Mouse (Mus musculus) thymus, postnatal 4 days (tissue): ENCODE measurements around the gene Rab27a.
"Not testable (repeated sequence)": the region's sequence is repeated elsewhere in the genome, so short reads cannot be mapped to it uniquely, and the experiment has no call there.

ENCODE experiments used
- DNase-seq: peaks from one replicate; pipeline ENCODE4 v3.0.0; 2021

Rab27a gene

GRCm38 (mm10) chr9:73047906-73048305, 3.3 kb downstream of the Rab27a start:
- DNase-seq = no peak

- no peak for DNase-seq
These were observed 4.3 kb downstream of the Rab27a start for GRCm38 (mm10) chr9:73048927-73049326.

GRCm38 (mm10) chr9:73049833-73050232, 5.2 kb downstream of the Rab27a start:
- DNase-seq = no peak

GRCm38 (mm10) chr9:73050606-73051005, 6.0 kb downstream of the Rab27a start:
- no peak for DNase-seq

- no peak for DNase-seq
These were observed 10.8 kb downstream of the Rab27a start for GRCm38 (mm10) chr9:73055441-73055911.

GRCm38 (mm10) chr9:73059224-73059623, 14.6 kb downstream of the Rab27a start:
- DNase-seq = no peak

GRCm38 (mm10) chr9:73063621-73064290, 19.1 kb downstream of the Rab27a start:
- no peak for DNase-seq

GRCm38 (mm10) chr9:73067086-73067485, 22.4 kb downstream of the Rab27a start:
- no peak for DNase-seq

GRCm38 (mm10) chr9:73068230-73068679, 23.6 kb downstream of the Rab27a start:
- DNase-seq = no peak

GRCm38 (mm10) chr9:73068688-73069087, 24.0 kb downstream of the Rab27a start:
- DNase-seq = no peak

- DNase-seq = no peak
These were observed 26.5 kb downstream of the Rab27a start for GRCm38 (mm10) chr9:73070971-73071659.

- no peak for DNase-seq
These were observed 27.8 kb downstream of the Rab27a start for GRCm38 (mm10) chr9:73072426-73072825.

- DNase-seq = peak; percentile 53
These were observed 28.5 kb downstream of the Rab27a start for GRCm38 (mm10) chr9:73073169-73073568.

- not testable (repeated sequence) for DNase-seq
These were observed 34.7 kb downstream of the Rab27a start for GRCm38 (mm10) chr9:73079349-73079748.

GRCm38 (mm10) chr9:73079801-73080325, 35.2 kb downstream of the Rab27a start:
- DNase-seq = peak; percentile 46

GRCm38 (mm10) chr9:73082291-73083000, 37.8 kb downstream of the Rab27a start:
- DNase-seq = no peak

GRCm38 (mm10) chr9:73083956-73084355, 39.3 kb downstream of the Rab27a start:
- no peak for DNase-seq

GRCm38 (mm10) chr9:73085845-73086244, 41.2 kb downstream of the Rab27a start:
- no peak for DNase-seq

GRCm38 (mm10) chr9:73087121-73087520, 42.5 kb downstream of the Rab27a start:
- DNase-seq = peak; percentile 69

- DNase-seq = no peak
These were observed 42.9 kb downstream of the Rab27a start for GRCm38 (mm10) chr9:73087581-73087980.

- peak; percentile 60 for DNase-seq
These were observed 44.7 kb downstream of the Rab27a start for GRCm38 (mm10) chr9:73089222-73089920.

GRCm38 (mm10) chr9:73090121-73090520, 45.5 kb downstream of the Rab27a start:
- DNase-seq = peak; percentile 58

GRCm38 (mm10) chr9:73091747-73092146, 47.1 kb downstream of the Rab27a start:
- DNase-seq = no peak
